Mouse (Mus musculus) embryonic fibroblast, embryonic 13.5 days (primary cell): ENCODE data around the gene Myh10.
A peak's percentile ranks its signal among the peaks of the same experiment; 100 is the strongest.

Experiments
- CTCF ChIP-seq: IDR thresholded peaks from 2 replicates; pipeline ENCODE4 v1.5.1; 2011; ENCODE audit warnings: mild to moderate bottlenecking, control low read depth, low read length, moderate library complexity, borderline replicate concordance; ENCODE audit not compliant: insufficient read depth
- POLR2A ChIP-seq: IDR thresholded peaks from 2 replicates; pipeline ENCODE4 v1.6.1; 2011; ENCODE audit warnings: low read depth, mild to moderate bottlenecking, control low read depth, low read length, moderate library complexity

DNA sequence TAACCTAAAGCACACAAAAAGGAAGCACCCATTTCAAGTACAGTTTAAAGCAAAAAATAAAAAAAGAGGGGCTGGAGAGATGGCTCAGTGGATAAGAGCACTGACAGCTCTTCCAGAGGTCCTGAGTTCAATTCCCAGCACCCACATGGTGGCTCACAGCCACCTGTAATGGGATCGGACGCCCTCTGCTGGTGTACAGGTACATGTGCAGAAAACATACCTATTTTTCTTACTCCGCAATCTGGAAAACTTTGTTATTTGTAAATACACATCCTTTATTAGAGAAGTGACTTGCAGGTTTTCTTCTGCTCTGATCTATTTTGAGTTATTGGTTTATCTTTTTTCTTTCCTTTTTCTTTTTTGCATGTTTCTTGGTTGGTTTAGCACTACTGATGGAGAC is 37.3 kb downstream of the Myh10 start:
- no peak for TF ChIP-seq POLR2A
- 0 out of 2 replicates have a peak, but pooled peaks have one; percentile 2 for TF ChIP-seq CTCF
